Mouse (Mus musculus): ENCODE measurements around the gene Errfi1. TPM values are rescaled to one million over a fixed set of nuclear protein-coding genes. Genes with fewer than 3 reads are reported as not detected.
"Not testable (repeated sequence)": the region's sequence is repeated elsewhere in the genome, so short reads cannot be mapped to it uniquely, and the experiment has no call there.

Errfi1 gene
- polyA plus RNA-seq, 1 experiment, result 230 TPM

DNA sequence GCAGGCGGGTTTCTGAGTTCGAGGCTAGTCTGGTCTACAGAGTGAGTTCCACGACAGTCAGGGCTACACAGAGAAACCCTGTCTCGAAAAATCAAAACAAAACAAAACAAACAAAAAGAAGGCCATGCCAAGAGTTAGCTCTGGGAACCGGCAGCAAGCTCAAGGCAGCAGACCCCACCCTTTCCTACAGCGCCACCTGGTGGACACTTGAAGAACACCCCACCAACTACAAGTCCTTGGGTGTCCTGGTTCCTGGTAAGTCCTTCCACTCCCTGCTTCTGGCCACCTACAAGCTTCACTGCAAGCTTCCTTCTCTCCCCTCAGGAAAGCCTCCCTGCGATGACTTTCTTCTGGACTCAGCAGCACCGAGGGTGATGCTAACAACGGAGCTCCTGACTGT, 47.9 kb downstream of the Errfi1 start:
- peak; percentile 81 for DNase-seq

DNA sequence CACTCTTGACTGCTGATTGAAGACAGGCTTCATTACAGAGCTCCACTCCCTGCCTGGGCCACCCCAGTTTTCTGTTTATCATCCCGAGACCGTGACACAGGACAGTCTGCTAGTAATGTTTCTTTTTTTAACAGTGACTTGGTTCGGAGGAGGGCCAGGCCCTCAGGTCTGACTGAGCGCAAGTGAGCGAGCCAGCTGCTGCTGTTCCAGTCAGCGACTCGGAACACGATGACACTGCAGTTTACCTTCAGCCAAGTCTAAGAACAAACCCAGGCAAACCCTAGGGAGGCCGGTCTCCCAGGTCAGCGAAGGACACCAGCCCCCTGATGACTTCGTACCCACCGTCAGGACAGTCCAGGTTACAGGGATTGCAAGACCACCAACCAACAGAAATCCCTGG, 48.3 kb downstream of the Errfi1 start:
- peaks cover 41% of the 10 kb centered on the region for H3K4me1 ChIP-seq (ENCODE audit: control insufficient read depth, insufficient read depth, low read length)
- no peaks in the 10 kb centered on the region for H3K27me3 ChIP-seq (replicated peaks; ENCODE audit: control insufficient read depth, insufficient read depth, low read length)
- WGBS, result 53% methylated on average over 12 of the region's 12 CpGs
- peak overlapping the region; percentile 90 for H3K27ac ChIP-seq (ENCODE audit: insufficient read depth, low read depth, low read length)
- DNase-seq, result peak; percentile 91
- TF ChIP-seq CTCF (conservative IDR thresholded peaks at IDR 0.05; ENCODE audit: insufficient read depth, insufficient read length, low read depth, low read length) (no peak), POLR2A (IDR thresholded peaks at IDR 0.05; ENCODE audit: low read depth, low read length) (peak; percentile 10)
- peaks cover 5% of the 10 kb centered on the region for H3K36me3 ChIP-seq (ENCODE audit: control insufficient read depth, insufficient read depth, low read length)
- H3K4me3 ChIP-seq (ENCODE audit: insufficient read depth, low read depth, low read length), result no peak overlapping the region

More for the DNA sequence above, 47.9 kb downstream of the Errfi1 start:
- WGBS, result 36% methylated on average over 9 of the region's 9 CpGs
- Histone ChIP-seq H3K27ac (ENCODE audit: insufficient read depth, low read depth, low read length) (peak overlapping the region; percentile 85), H3K4me3 (ENCODE audit: insufficient read depth, low read depth, low read length) (no peak overlapping the region), H3K27me3 (replicated peaks; ENCODE audit: control insufficient read depth, insufficient read depth, low read length) (no peaks in the 10 kb centered on the region), H3K36me3 (ENCODE audit: control insufficient read depth, insufficient read depth, low read length) (peaks cover 5% of the 10 kb centered on the region), H3K4me1 (ENCODE audit: control insufficient read depth, insufficient read depth, low read length) (peaks cover 41% of the 10 kb centered on the region)
- TF ChIP-seq POLR2A (IDR thresholded peaks at IDR 0.05; ENCODE audit: low read depth, low read length), result no peak
- TF ChIP-seq CTCF (conservative IDR thresholded peaks at IDR 0.05; ENCODE audit: insufficient read depth, insufficient read length, low read depth, low read length), result peak; percentile 81

DNA sequence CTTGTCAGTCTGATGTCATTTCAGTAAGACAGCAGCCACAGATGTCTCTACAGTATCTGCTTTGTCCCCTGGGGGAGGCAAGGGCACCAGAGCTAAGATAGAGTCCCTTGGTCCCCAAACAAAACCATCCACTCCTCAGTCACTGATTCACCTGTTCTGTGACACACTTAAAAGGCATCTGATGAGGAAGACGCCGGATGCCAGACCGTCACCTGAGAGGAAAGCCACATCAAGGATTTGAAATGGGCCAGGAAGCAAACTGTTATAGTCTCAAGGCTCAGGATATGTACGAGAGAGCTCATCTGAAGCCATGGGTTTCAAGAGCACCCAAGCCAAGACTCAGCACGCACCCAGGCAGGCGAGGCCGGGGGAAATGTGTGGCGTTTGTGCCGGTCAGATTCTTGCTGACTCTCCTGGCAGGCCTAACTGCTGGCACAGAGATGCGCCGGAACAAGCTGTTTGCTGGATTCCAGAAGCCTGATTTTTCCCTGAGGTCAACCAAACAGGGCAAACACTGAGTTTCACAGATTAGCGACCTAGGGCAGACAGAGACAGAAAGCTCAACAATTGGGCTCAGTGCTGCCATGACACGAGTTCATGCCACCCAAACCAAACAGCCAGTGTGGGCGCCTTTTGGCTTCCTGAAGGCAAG, 49.5 kb downstream of the Errfi1 start:
- H3K4me1 ChIP-seq (ENCODE audit: control insufficient read depth, insufficient read depth, low read length), result peaks cover 39% of the 10 kb centered on the region
- H3K4me3 ChIP-seq (ENCODE audit: insufficient read depth, low read depth, low read length), result no peak overlapping the region
- peak; percentile 92 for DNase-seq
- TF ChIP-seq CTCF (conservative IDR thresholded peaks at IDR 0.05; ENCODE audit: insufficient read depth, insufficient read length, low read depth, low read length) (no peak), POLR2A (IDR thresholded peaks at IDR 0.05; ENCODE audit: low read depth, low read length) (no peak)
- 62% methylated on average over 14 of the region's 14 CpGs for WGBS
- peak overlapping the region; percentile 90 for H3K27ac ChIP-seq (ENCODE audit: insufficient read depth, low read depth, low read length)
- no peaks in the 10 kb centered on the region for H3K27me3 ChIP-seq (replicated peaks; ENCODE audit: control insufficient read depth, insufficient read depth, low read length)
- peaks cover 3% of the 10 kb centered on the region for H3K36me3 ChIP-seq (ENCODE audit: control insufficient read depth, insufficient read depth, low read length)

DNA sequence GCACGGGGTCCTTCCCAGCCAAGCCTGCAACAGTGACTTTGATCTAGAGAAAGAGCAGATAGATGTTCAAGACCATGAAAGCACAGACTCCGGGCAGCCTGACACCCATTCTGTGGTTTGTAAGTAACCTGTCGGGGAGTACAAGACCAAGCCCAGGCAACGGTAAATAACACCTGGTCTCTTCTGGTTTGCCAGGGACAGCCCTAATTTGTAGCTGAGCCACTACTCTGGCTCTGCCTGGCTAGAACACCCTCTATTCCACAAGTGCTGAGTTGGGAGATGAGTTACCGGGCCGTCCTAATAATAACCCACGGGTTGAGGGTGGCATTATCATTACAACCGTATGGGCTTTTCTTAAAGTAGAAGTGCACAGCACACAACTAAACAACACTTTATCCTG, 53.4 kb downstream of the Errfi1 start:
- WGBS, result 67% methylated on average over 8 of the region's 8 CpGs
- no peak for DNase-seq
- H3K4me1 ChIP-seq (ENCODE audit: control insufficient read depth, insufficient read depth, low read length), result peaks cover 25% of the 10 kb centered on the region
- peak overlapping the region; percentile 20; the same call in 1 of the 2 replicates for H3K27ac ChIP-seq (ENCODE audit: insufficient read depth, low read depth, low read length)
- H3K4me3 ChIP-seq (ENCODE audit: insufficient read depth, low read depth, low read length), result no peak overlapping the region
- no peaks in the 10 kb centered on the region for H3K27me3 ChIP-seq (replicated peaks; ENCODE audit: control insufficient read depth, insufficient read depth, low read length)
- no peak for TF ChIP-seq CTCF (conservative IDR thresholded peaks at IDR 0.05; ENCODE audit: insufficient read depth, insufficient read length, low read depth, low read length)
- TF ChIP-seq POLR2A (IDR thresholded peaks at IDR 0.05; ENCODE audit: low read depth, low read length), result no peak
- peaks cover 3% of the 10 kb centered on the region for H3K36me3 ChIP-seq (ENCODE audit: control insufficient read depth, insufficient read depth, low read length)

DNA sequence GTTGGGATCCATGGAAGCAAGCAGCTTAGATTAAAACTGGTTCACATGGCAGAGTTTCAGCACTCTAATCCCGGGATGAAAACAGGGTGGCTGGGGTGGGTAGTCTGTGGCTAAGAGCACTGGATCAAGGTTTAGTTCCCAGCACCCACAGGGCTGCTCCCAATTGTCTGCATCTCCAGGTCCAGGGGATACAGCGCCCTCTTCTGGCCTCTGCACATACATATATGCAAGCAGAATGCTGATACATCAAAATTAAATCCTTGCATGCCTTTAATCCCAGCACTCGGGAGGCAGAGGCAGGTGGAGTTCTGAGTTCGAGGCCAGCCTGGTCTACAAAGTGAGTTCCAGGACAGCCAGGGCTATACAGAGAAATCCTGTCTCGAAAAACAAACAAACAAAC, 54.8 kb downstream of the Errfi1 start:
- not testable (repeated sequence) for H3K27me3 ChIP-seq (replicated peaks; ENCODE audit: control insufficient read depth, insufficient read depth, low read length); H3K4me3 ChIP-seq (ENCODE audit: insufficient read depth, low read depth, low read length); H3K36me3 ChIP-seq (ENCODE audit: control insufficient read depth, insufficient read depth, low read length); DNase-seq
- H3K4me1 ChIP-seq (ENCODE audit: control insufficient read depth, insufficient read depth, low read length), result peaks cover 17% of the 10 kb centered on the region
- 73% methylated on average over 5 of the region's 5 CpGs for WGBS
- H3K27ac ChIP-seq (ENCODE audit: insufficient read depth, low read depth, low read length), result peak overlapping the region; percentile 48
- TF ChIP-seq CTCF (conservative IDR thresholded peaks at IDR 0.05; ENCODE audit: insufficient read depth, insufficient read length, low read depth, low read length), result 0 out of 2 replicates have a peak, but pooled peaks have one; percentile 19

DNA sequence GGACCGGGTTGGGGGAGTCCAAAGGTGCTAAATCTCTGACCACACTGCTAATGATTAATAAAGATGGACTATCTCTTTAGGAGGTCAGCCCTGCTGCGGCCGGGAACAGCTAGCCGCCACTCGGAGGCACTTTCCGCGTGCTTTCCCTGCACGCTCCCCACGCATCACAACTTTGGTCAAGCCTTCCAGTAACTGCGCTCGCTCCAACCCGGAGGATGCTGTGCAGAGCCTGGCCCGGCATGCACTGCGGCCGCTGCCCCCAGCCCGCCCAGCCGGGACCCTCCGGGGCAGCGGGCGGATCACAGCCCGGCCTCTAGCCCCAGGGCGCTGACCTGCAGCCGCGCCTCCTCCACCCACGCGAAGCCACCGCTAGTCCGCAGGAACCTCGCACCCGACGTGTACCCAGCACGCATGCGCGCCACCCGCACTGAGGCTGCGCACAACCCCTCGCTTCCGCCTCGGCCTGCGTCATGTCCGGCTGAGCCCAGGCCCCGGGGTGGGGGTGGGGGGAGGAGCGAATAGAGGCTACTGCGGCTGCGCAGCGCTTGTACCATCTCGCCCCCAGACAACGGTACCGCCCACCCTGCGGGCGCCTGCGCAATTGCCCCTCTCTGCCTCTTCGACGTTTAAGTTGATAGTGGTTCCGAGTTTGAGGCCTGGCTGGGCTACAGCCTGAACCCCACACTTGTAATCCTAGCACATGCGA, 55.9 kb downstream of the Errfi1 start:
- peaks cover 3% of the 10 kb centered on the region for H3K36me3 ChIP-seq (ENCODE audit: control insufficient read depth, insufficient read depth, low read length)
- peak overlapping the region; percentile 93 for H3K27ac ChIP-seq (ENCODE audit: insufficient read depth, low read depth, low read length)
- DNase-seq, result peak; percentile 98
- H3K4me3 ChIP-seq (ENCODE audit: insufficient read depth, low read depth, low read length), result peak overlapping the region; percentile 72
- TF ChIP-seq CTCF (conservative IDR thresholded peaks at IDR 0.05; ENCODE audit: insufficient read depth, insufficient read length, low read depth, low read length) (peak; percentile 27; the same call in 1 of the 2 replicates), POLR2A (IDR thresholded peaks at IDR 0.05; ENCODE audit: low read depth, low read length) (peak; percentile 67)
- WGBS, result under 1% methylated on average over 56 of the region's 56 CpGs
- no peaks in the 10 kb centered on the region for H3K27me3 ChIP-seq (replicated peaks; ENCODE audit: control insufficient read depth, insufficient read depth, low read length)
- H3K4me1 ChIP-seq (ENCODE audit: control insufficient read depth, insufficient read depth, low read length), result peaks cover 13% of the 10 kb centered on the region; the same call in 1 of the 2 replicates

All from kidney, adult 2 months (tissue).